Mouse (Mus musculus) neural tube, embryonic 14.5 days (tissue): Measurements from ENCODE around the gene Cd160. TPM values are rescaled to one million over a fixed set of nuclear protein-coding genes. Genes with fewer than 3 reads are reported as not detected.

Experiments
- ATAC-seq: fragments of 200-750 bp; cut with Nextera tagmentation; 2 replicates; pipeline ENCODE4 v1.8.0; 2017; ENCODE audit warnings: low read depth, mild to moderate bottlenecking, moderate TSS enrichment, moderate library complexity
- H3K27ac ChIP-seq: fragments of 300-500 bp; sonication (generic); 2 replicates; pipeline ENCODE4 v1.5.1; 2014; ENCODE audit warnings: low read depth, mild to moderate bottlenecking, control low read depth, low read length, moderate library complexity, mixed read lengths
- H3K27me3 ChIP-seq: fragments of 300-500 bp; sonication (generic); 2 replicates; pipeline ENCODE4 v1.6.1; 2014; ENCODE audit warnings: low read length; ENCODE audit not compliant: control insufficient read depth, insufficient read depth
- H3K36me3 ChIP-seq: fragments of 300-500 bp; sonication (generic); 2 replicates; pipeline ENCODE4 v1.6.1; 2014; ENCODE audit warnings: low read length, mixed read lengths; ENCODE audit not compliant: control insufficient read depth, insufficient read depth
- H3K4me1 ChIP-seq: fragments of 300-500 bp; sonication (generic); 2 replicates; pipeline ENCODE4 v1.6.1; 2014; ENCODE audit warnings: low read length; ENCODE audit not compliant: control insufficient read depth, insufficient read depth
- H3K4me2 ChIP-seq: fragments of 300-500 bp; sonication (generic); 2 replicates; pipeline ENCODE4 v1.6.1; 2014; ENCODE audit warnings: mild to moderate bottlenecking, low read depth, low read length, control low read depth
- H3K4me3 ChIP-seq: fragments of 300-500 bp; sonication (generic); 2 replicates; pipeline ENCODE4 v1.5.1; 2014; ENCODE audit warnings: low read depth, low read length, control low read depth, mixed read lengths
- H3K9ac ChIP-seq: fragments of 300-500 bp; sonication (generic); replicated peaks from 2 replicates; pipeline ENCODE4 v1.6.1; 2014; ENCODE audit warnings: low read depth, mild to moderate bottlenecking, control low read depth, low read length, mixed read lengths
- H3K9me3 ChIP-seq: fragments of 300-500 bp; sonication (generic); 2 replicates; pipeline ENCODE4 v1.6.1; 2016; ENCODE audit warnings: low read length; ENCODE audit not compliant: control insufficient read depth
- WGBS: fragments of 180-500 bp; shearing (Covaris S2); extraction: QIAGEN DNeasy Blood & Tissue Kit; methylation state at CpG from one replicate; pipeline ENCODE4 v1.1.7; 2014; 5-methylcytosine and 5-hydroxymethylcytosine counted together
- polyA plus RNA-seq: library from polyadenylated mRNA; unstranded; fragments of >200 nt; fragmentation: Nextera tagmentation; extraction: Ambion mirVana; gene quantifications from 2 replicates; pipeline ENCODE4 v1.2.1, GENCODE M21; 2014

The Cd160 gene
- 0.41 and 0.48 TPM in 2 replicates for polyA plus RNA-seq

DNA sequence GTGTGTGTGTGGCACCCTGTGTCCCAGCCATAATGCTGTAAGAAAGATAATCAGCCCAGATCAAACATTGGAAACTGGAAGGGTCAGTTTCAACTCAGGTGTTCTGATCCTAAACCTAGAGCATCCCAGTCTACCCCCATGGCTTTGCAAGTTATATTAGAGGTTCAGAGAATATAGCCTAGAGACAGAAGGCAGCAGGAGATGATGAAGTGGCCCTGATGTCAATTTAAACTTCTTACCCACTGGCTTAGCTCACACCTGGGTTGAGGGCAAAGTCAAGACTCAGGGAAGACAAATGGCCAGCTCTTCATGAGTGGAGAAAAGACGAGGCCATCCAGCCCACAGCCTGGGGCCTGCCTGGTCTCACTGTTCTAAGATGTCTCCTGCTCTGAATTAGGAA, at the start of gene Cd160, which contains the start of gene Pdzk1:
Gene Cd160 (minus strand): TSS at position 368 of the 400 bp plus-strand sequence.
Gene Pdzk1 (plus strand): TSS at position 301 of the 400 bp plus-strand sequence.
- Histone ChIP-seq H3K27ac (no peak within 1 kb of the TSS), H3K4me1 (no peaks in the 10 kb centered on the region), H3K27me3 (no peaks in the 10 kb centered on the region), H3K9me3 (no peaks in the 10 kb centered on the region), H3K4me3 (no peak within 1 kb of the TSS), H3K4me2 (peak within 1 kb of the TSS; percentile 14; the same call in 1 of the 2 replicates), H3K9ac (no peak within 1 kb of the TSS), H3K36me3 (no peaks in the 10 kb centered on the region)
- 85% methylated on average over 1 of the region's 1 CpGs for WGBS
- ATAC-seq, result no peak

- Histone ChIP-seq H3K9ac (no peak overlapping the region), H3K4me2 (no peak overlapping the region), H3K36me3 (peaks cover 37% of the 10 kb centered on the region), H3K27ac (no peak overlapping the region), H3K4me1 (no peaks in the 10 kb centered on the region), H3K9me3 (no peaks in the 10 kb centered on the region), H3K27me3 (no peaks in the 10 kb centered on the region), H3K4me3 (no peak overlapping the region)
- WGBS, result 83% methylated on average over 7 of the region's 7 CpGs
- ATAC-seq, result no peak
These were observed 45.8 kb upstream of the Cd160 start for GRCm38 (mm10) chr3:96874808-96875571.

- Histone ChIP-seq H3K4me2 (no peak overlapping the region), H3K4me1 (no peaks in the 10 kb centered on the region), H3K27ac (no peak overlapping the region), H3K9me3 (no peaks in the 10 kb centered on the region), H3K36me3 (peaks cover 46% of the 10 kb centered on the region), H3K27me3 (no peaks in the 10 kb centered on the region), H3K9ac (no peak overlapping the region), H3K4me3 (no peak overlapping the region)
- no peak for ATAC-seq
- whole genome bisulfite sequencing, result 92% methylated on average over 8 of the region's 8 CpGs
These were observed 43.4 kb upstream of the Cd160 start for GRCm38 (mm10) chr3:96872501-96872900.

GRCm38 (mm10) chr3:96871070-96871469, 41.9 kb upstream of the Cd160 start:
- H3K9me3 ChIP-seq, result no peaks in the 10 kb centered on the region
- no peaks in the 10 kb centered on the region for H3K27me3 ChIP-seq
- peaks cover 46% of the 10 kb centered on the region for H3K36me3 ChIP-seq
- H3K27ac ChIP-seq, result no peak overlapping the region
- WGBS, result 90% methylated on average over 8 of the region's 8 CpGs
- no peak overlapping the region for H3K4me3 ChIP-seq
- H3K9ac ChIP-seq, result no peak overlapping the region
- no peak for ATAC-seq
- no peak overlapping the region for H3K4me2 ChIP-seq
- no peaks in the 10 kb centered on the region for H3K4me1 ChIP-seq

DNA sequence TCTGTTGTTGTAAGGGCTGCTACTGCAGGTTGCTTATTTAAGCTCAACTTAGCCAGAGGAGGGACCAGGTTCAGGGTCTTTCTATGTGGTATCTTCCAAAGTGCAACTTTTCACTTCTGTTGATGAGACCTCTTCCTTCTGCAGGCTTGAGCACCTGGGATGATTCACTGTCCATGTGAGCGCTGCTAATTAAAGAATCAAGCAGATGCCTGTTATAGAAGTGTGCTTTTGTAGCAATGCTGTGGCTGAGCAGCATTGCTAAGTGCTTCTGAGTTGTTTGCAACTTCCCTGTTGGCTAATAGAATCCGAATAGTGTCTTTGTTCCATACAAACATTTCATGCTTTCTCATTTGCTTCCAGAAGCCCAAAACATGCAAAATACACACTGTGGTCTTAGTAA, 41.1 kb upstream of the Cd160 start:
- Histone ChIP-seq H3K36me3 (peaks cover 45% of the 10 kb centered on the region), H3K9ac (no peak overlapping the region), H3K27me3 (no peaks in the 10 kb centered on the region), H3K9me3 (no peaks in the 10 kb centered on the region), H3K4me1 (no peaks in the 10 kb centered on the region), H3K4me3 (no peak overlapping the region), H3K4me2 (no peak overlapping the region), H3K27ac (no peak overlapping the region)
- WGBS, result 98% methylated on average over 2 of the region's 2 CpGs
- ATAC-seq, result no peak

DNA sequence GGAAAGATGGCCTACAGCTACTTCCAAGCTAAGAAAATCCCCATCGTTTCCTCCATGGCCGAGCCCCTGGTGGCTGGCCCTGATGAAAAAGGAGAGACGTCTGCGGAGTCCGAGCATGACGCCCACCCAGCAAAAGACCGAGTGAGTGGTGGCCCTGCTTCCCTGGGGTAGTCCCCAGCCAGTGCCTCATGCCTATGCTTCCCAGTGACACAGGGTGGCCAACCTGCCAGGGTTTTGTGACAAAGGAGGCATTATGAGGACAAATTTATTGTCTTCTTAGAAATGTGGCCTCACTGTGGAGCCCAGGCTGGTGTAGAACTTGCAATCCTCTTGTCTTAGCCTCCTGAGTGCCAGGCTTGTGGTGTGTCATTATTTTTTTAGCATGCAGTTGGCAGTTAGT, 39.9 kb upstream of the Cd160 start:
- Histone ChIP-seq H3K4me3 (no peak overlapping the region), H3K27me3 (no peaks in the 10 kb centered on the region), H3K9me3 (no peaks in the 10 kb centered on the region), H3K9ac (no peak overlapping the region), H3K4me1 (no peaks in the 10 kb centered on the region), H3K27ac (no peak overlapping the region), H3K4me2 (no peak overlapping the region), H3K36me3 (peaks cover 36% of the 10 kb centered on the region)
- 91% methylated on average over 7 of the region's 7 CpGs for WGBS
- no peak for ATAC-seq

DNA sequence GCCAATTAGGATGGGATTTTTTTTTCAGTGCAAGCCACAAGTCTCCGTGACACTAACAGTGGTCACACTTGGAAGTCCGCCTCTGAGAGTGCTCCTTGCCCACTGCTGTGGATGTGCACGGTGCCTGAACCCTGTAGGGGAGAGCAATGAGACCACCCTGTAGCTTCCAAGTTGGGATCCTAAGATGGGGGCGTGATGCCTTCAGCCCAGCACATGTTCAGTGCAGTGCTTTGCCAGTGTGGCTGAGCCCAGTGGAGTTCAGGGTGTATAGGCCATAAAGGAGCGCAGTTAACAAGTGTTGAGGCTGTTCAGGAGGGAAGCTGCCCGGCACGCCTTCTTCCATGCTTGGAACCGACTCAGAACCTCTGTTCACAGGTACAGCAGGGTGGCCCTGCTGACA, 39.4 kb upstream of the Cd160 start:
- H3K27ac ChIP-seq, result no peak overlapping the region
- H3K4me1 ChIP-seq, result no peaks in the 10 kb centered on the region
- H3K4me3 ChIP-seq, result no peak overlapping the region
- 94% methylated on average over 8 of the region's 8 CpGs for WGBS
- H3K9ac ChIP-seq, result no peak overlapping the region
- no peak overlapping the region for H3K4me2 ChIP-seq
- H3K9me3 ChIP-seq, result no peaks in the 10 kb centered on the region
- no peak for ATAC-seq
- peaks cover 33% of the 10 kb centered on the region for H3K36me3 ChIP-seq
- H3K27me3 ChIP-seq, result no peaks in the 10 kb centered on the region

DNA sequence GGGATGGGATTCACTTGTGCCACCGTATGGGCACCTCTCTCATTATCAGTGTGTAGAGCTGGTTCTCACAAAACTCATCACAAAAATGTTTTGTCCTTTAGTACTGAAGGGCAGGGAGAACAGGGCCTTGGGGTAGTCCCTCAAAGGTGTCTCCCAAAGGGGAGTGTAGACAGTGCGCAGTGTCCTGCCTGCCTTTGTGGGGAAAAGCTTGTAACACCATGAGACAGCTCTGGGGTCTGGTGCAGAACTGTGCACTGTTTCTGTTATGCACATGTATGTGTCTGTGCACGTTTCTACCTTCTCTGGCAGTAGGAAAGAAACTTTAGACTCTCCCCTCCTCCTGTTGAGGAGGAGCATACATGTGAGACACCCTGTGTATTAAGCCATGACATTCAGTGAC, 38.7 kb upstream of the Cd160 start:
- no peaks in the 10 kb centered on the region for H3K9me3 ChIP-seq
- no peaks in the 10 kb centered on the region for H3K4me1 ChIP-seq

GRCm38 (mm10) chr3:96860498-96860897, 31.3 kb upstream of the Cd160 start:
- no peak overlapping the region for H3K4me3 ChIP-seq
- H3K9ac ChIP-seq, result no peak overlapping the region
- H3K9me3 ChIP-seq, result no peaks in the 10 kb centered on the region
- ATAC-seq, result no peak
- 95% methylated on average over 5 of the region's 5 CpGs for WGBS
- H3K4me2 ChIP-seq, result no peak overlapping the region
- no peak overlapping the region for H3K27ac ChIP-seq
- no peaks in the 10 kb centered on the region for H3K4me1 ChIP-seq
- H3K36me3 ChIP-seq, result no peaks in the 10 kb centered on the region
- no peaks in the 10 kb centered on the region for H3K27me3 ChIP-seq

More for the DNA sequence above, 38.7 kb upstream of the Cd160 start:
- H3K27me3 ChIP-seq, result no peaks in the 10 kb centered on the region
- ATAC-seq, result no peak
- no peak overlapping the region for H3K9ac ChIP-seq
- 94% methylated on average over 3 of the region's 3 CpGs for WGBS
- H3K27ac ChIP-seq, result no peak overlapping the region
- H3K4me3 ChIP-seq, result no peak overlapping the region
- H3K36me3 ChIP-seq, result peaks cover 26% of the 10 kb centered on the region
- no peak overlapping the region for H3K4me2 ChIP-seq
